15 mouse cellular contexts compared by ENCODE assay signal in the genomic region with DNA sequence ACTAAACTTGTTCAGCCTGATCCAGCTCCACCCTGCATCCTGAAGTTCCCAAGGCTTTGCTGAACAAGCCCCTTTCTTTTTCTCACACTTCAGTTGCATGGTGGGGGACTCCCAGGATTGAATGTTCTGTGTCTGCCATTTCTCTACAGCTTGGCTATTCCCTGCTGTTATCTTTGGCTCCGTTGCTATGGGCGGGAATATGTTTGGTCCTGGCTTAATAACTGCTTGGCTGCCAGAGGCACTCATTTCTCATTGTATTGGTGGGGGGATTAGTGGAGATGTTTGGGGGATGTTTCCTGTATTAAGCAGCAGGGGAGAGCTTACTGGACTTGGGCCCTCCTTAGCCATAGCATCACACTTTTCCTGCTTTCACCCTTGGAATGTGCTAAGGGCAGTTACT.
DNase-seq lines count a peak whose midpoint lies in the region; ATAC-seq and TF ChIP-seq lines count a peak whose summit lies in the region.
"Had no signal": no experiment of that assay in that cellular context is flagged by ENCODE, and none has a peak within 500 bp of the region (broad histone marks: within the 10 kb centered on the region; RNA-seq: fewer than 3 reads in every experiment).

No protein-coding gene starts in this region.

- DNase-seq in forebrain, embryonic 10.5 days (ENCODE audit: extremely low spot score, low spot score) = peak; percentile 43
- peak; percentile 25 for DNase-seq in hindbrain, embryonic 14.5 days (ENCODE audit: low spot score)
- no peak for DNase-seq in hindbrain, embryonic 11.5 days (ENCODE audit: low spot score)
- DNase-seq in Patski (ENCODE audit: low read depth, low spot score) = no peak
- DNase-seq in limb, embryonic 14.5 days (ENCODE audit: low spot score) = peak; percentile 74
- DNase-seq in urinary bladder, postnatal 4 days (ENCODE audit: low spot score in 2 of 2) = no peak
- DNase-seq in urinary bladder, postnatal 14 days (ENCODE audit: low spot score) = no peak
- DNase-seq: cerebellum, adult 18-20 months; liver, postnatal 0 days; thymus, postnatal 14 days had no signal

- H3K9me3 ChIP-seq in forebrain, embryonic 10.5 days = 0 out of 2 replicates have a peak, but pooled peaks cover 3% of the 10 kb centered on the region
- no peaks in the 10 kb centered on the region for H3K9me3 ChIP-seq in forebrain, embryonic 12.5 days
- H3K9me3 ChIP-seq in hindbrain, embryonic 14.5 days (ENCODE audit: control insufficient read depth, low read length) = no peaks in the 10 kb centered on the region
- H3K9me3 ChIP-seq in hindbrain, embryonic 11.5 days (ENCODE audit: control insufficient read depth, low read length) = no peaks in the 10 kb centered on the region
- H3K9me3 ChIP-seq in limb, embryonic 14.5 days (ENCODE audit: control insufficient read depth, low read length) = no peaks in the 10 kb centered on the region
- H3K9me3 ChIP-seq: embryonic facial prominence, embryonic 13.5 days; G1E; midbrain, embryonic 12.5 days; neural tube, embryonic 13.5 days had no signal

- no peak for ATAC-seq in forebrain, embryonic 12.5 days (ENCODE audit: low FRiP score)
- ATAC-seq in hindbrain, embryonic 14.5 days (ENCODE audit: low FRiP score) = no peak
- no peak for ATAC-seq in hindbrain, embryonic 11.5 days (ENCODE audit: low FRiP score)
- ATAC-seq in Patski = peak; percentile 17
- ATAC-seq in limb, embryonic 14.5 days (ENCODE audit: low FRiP score, low read depth) = peak; percentile 62; the same call in 1 of the 2 replicates
- ATAC-seq: liver, postnatal 0 days had no signal

- H3K4me1 ChIP-seq in forebrain, embryonic 10.5 days = peaks cover 35% of the 10 kb centered on the region
- H3K4me1 ChIP-seq in forebrain, embryonic 12.5 days = peaks cover 9% of the 10 kb centered on the region
- no peaks in the 10 kb centered on the region for H3K4me1 ChIP-seq in hindbrain, embryonic 14.5 days (replicated peaks; ENCODE audit: control insufficient read depth, insufficient read depth, low read length)
- no peaks in the 10 kb centered on the region for H3K4me1 ChIP-seq in hindbrain, embryonic 11.5 days (replicated peaks; ENCODE audit: control insufficient read depth, insufficient read depth, low read length)
- peaks cover 15% of the 10 kb centered on the region for H3K4me1 ChIP-seq in limb, embryonic 14.5 days (ENCODE audit: control insufficient read depth, insufficient read depth, low read length)

- H3K27me3 ChIP-seq in forebrain, embryonic 10.5 days (ENCODE audit: poor library complexity, severe bottlenecking) = peaks cover 11% of the 10 kb centered on the region; the same call in 1 of the 2 replicates
- H3K27me3 ChIP-seq in forebrain, embryonic 12.5 days = no peaks in the 10 kb centered on the region; the same call in 1 of the 2 replicates
- H3K27me3 ChIP-seq in hindbrain, embryonic 14.5 days (ENCODE audit: control insufficient read depth, insufficient read depth, low read length) = no peaks in the 10 kb centered on the region
- H3K27me3 ChIP-seq in hindbrain, embryonic 11.5 days (ENCODE audit: control insufficient read depth, insufficient read depth, low read length) = no peaks in the 10 kb centered on the region
- no peaks in the 10 kb centered on the region for H3K27me3 ChIP-seq in Patski
- no peaks in the 10 kb centered on the region for H3K27me3 ChIP-seq in limb, embryonic 14.5 days (ENCODE audit: control insufficient read depth, insufficient read depth, low read length)
- H3K27me3 ChIP-seq: embryonic facial prominence, embryonic 13.5 days; neural tube, embryonic 13.5 days had no signal

- POLR2A ChIA-PET in Patski (lab: Charles Lee) = interaction anchor here (1.5 kb wide), 1 partner anchor 9 kb away, joined by 4 read pairs; no protein-coding TSS in a partner anchor

- 13% methylated on average over 2 of the region's 2 CpGs for WGBS in forebrain, embryonic 10.5 days
- 7% methylated on average over 2 of the region's 2 CpGs for WGBS in forebrain, embryonic 12.5 days
- WGBS in hindbrain, embryonic 14.5 days = 8% methylated on average over 2 of the region's 2 CpGs
- 35% methylated on average over 2 of the region's 2 CpGs for WGBS in hindbrain, embryonic 11.5 days
- 26% methylated on average over 2 of the region's 2 CpGs for WGBS in limb, embryonic 14.5 days

- no peak overlapping the region for H3K4me3 ChIP-seq in forebrain, embryonic 10.5 days
- H3K4me3 ChIP-seq in forebrain, embryonic 12.5 days (replicated peaks) = no peak overlapping the region
- no peak overlapping the region for H3K4me3 ChIP-seq in hindbrain, embryonic 14.5 days (replicated peaks; ENCODE audit: low read length)
- no peak overlapping the region for H3K4me3 ChIP-seq in hindbrain, embryonic 11.5 days (ENCODE audit: low read depth, low read length)
- H3K4me3 ChIP-seq in limb, embryonic 14.5 days (replicated peaks; ENCODE audit: low read length) = no peak overlapping the region
- H3K4me3 ChIP-seq: embryonic facial prominence, embryonic 13.5 days; midbrain, embryonic 12.5 days; neural tube, embryonic 13.5 days had no signal

- H3K27ac ChIP-seq in forebrain, embryonic 10.5 days = peak overlapping the region; percentile 40
- no peak overlapping the region for H3K27ac ChIP-seq in forebrain, embryonic 12.5 days
- no peak overlapping the region for H3K27ac ChIP-seq in hindbrain, embryonic 14.5 days
- H3K27ac ChIP-seq in hindbrain, embryonic 11.5 days (ENCODE audit: low read depth, low read length) = no peak overlapping the region
- no peak overlapping the region; the same call in 1 of the 2 replicates for H3K27ac ChIP-seq in limb, embryonic 14.5 days (replicated peaks; ENCODE audit: low read depth, low read length)
- H3K27ac ChIP-seq: embryonic facial prominence, embryonic 13.5 days; midbrain, embryonic 12.5 days; neural tube, embryonic 13.5 days had no signal

- no peak for TF ChIP-seq CTCF in Patski (IDR thresholded peaks at IDR 0.05)

- TF ChIP-seq POLR2A in limb, embryonic 14.5 days (IDR thresholded peaks at IDR 0.05; ENCODE audit: borderline replicate concordance, extremely low read depth, insufficient read depth, insufficient read length) = no peak

- no peak overlapping the region for H3K4me2 ChIP-seq in forebrain, embryonic 12.5 days
- H3K4me2 ChIP-seq in hindbrain, embryonic 14.5 days (replicated peaks) = no peak overlapping the region
- no peak overlapping the region for H3K4me2 ChIP-seq in hindbrain, embryonic 11.5 days (replicated peaks; ENCODE audit: low read depth, low read length)
- no peak overlapping the region for H3K4me2 ChIP-seq in limb, embryonic 14.5 days (replicated peaks; ENCODE audit: low read depth, low read length, severe bottlenecking)
- H3K4me2 ChIP-seq: embryonic facial prominence, embryonic 13.5 days; midbrain, embryonic 12.5 days; neural tube, embryonic 13.5 days had no signal

- CTCF ChIA-PET in Patski (lab: Charles Lee) = interaction anchor here (1.2 kb wide), 1 partner anchor 10 kb away, joined by 3 read pairs; no protein-coding TSS in a partner anchor

- no peak overlapping the region for H3K9ac ChIP-seq in forebrain, embryonic 12.5 days
- no peak overlapping the region for H3K9ac ChIP-seq in hindbrain, embryonic 14.5 days
- no peak overlapping the region for H3K9ac ChIP-seq in hindbrain, embryonic 11.5 days (ENCODE audit: low read depth, low read length)
- no peak overlapping the region for H3K9ac ChIP-seq in limb, embryonic 14.5 days (ENCODE audit: low read depth, low read length, severe bottlenecking)
- H3K9ac ChIP-seq: embryonic facial prominence, embryonic 13.5 days; liver, postnatal 0 days; midbrain, embryonic 12.5 days; neural tube, embryonic 13.5 days had no signal

- H3K36me3 ChIP-seq in forebrain, embryonic 10.5 days (replicated peaks) = no peaks in the 10 kb centered on the region
- H3K36me3 ChIP-seq in forebrain, embryonic 12.5 days (replicated peaks) = no peaks in the 10 kb centered on the region
- H3K36me3 ChIP-seq in hindbrain, embryonic 14.5 days (replicated peaks; ENCODE audit: control insufficient read depth, insufficient read depth) = no peaks in the 10 kb centered on the region
- no peaks in the 10 kb centered on the region for H3K36me3 ChIP-seq in hindbrain, embryonic 11.5 days (ENCODE audit: control insufficient read depth, insufficient read depth, low read length)
- H3K36me3 ChIP-seq in limb, embryonic 14.5 days (ENCODE audit: control insufficient read depth, insufficient read depth, low read length) = no peaks in the 10 kb centered on the region
- H3K36me3 ChIP-seq: embryonic facial prominence, embryonic 13.5 days; G1E; midbrain, embryonic 12.5 days; neural tube, embryonic 13.5 days had no signal

- in situ Hi-C loops in Patski (cut with MboI; ENCODE audit: low pct_unique_long_range_greater_than_20kb) = no loop called here

Comparison
In these comparisons a context has a peak if more than half of its experiments do, and no peak if none do; other contexts are left out.
1. DNase-seq: peak in forebrain, embryonic 10.5 days (single experiment), hindbrain, embryonic 14.5 days (single experiment) and limb, embryonic 14.5 days (single experiment); none in hindbrain, embryonic 11.5 days (single experiment), Patski (single experiment), urinary bladder, postnatal 4 days (0 of 2) and urinary bladder, postnatal 14 days (single experiment).
2. ATAC-seq: peak in Patski (single experiment) and limb, embryonic 14.5 days (single experiment); none in forebrain, embryonic 12.5 days (single experiment), hindbrain, embryonic 14.5 days (single experiment) and hindbrain, embryonic 11.5 days (single experiment).